Mouse (Mus musculus) kidney, adult 9 months (tissue): ENCODE measurements at regions not wholly inside any gene's neighbourhood (a gene's known extent, or its start where the extent isn't known, plus 50 kb on each side); places are given as distances from the start of the nearest gene placed in this dataset.

Source experiments
- DNase-seq: peaks from one replicate; pipeline ENCODE4 v3.0.0; 2022

DNA sequence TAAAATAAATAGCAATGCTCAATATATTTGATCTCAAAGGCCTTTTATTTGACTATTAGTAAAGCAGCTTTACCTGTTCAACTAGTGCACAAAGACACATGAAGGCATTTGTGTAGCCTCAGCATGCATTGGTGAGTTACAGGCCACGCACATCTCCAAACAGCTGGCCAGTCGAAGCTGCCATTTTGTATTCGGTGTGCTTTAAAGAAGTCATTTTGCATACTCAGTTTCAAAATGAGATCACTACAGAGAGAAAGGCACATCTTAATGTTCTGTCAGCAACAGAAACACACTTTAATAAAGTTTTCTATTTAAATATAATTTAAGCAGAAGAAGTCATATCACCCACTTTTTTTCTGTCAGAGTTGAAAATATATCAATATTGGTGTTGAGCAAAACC lies 90.3 kb upstream of the Pter start:
- DNase-seq: no peak

DNA sequence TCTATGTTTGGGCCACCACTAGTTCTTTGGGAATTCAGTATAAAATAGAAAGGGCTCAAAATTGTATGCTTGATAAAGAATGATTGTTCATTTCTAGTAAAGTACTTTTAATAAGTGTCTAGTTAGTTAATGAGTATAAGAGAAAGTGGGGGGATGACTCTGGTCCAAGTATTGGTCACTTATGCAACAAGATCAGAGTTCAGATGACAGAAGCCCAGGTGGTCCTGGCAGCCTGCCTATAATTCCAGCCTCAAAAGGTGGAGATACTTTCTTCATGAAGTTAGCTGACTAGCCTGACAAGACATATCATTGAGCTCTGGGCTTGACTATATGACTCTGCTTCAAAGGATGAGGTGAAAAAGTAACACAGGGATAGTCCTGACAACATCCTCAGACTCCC lies 57.3 kb upstream of the Pter start:
- DNase-seq: peak; percentile 96

DNA sequence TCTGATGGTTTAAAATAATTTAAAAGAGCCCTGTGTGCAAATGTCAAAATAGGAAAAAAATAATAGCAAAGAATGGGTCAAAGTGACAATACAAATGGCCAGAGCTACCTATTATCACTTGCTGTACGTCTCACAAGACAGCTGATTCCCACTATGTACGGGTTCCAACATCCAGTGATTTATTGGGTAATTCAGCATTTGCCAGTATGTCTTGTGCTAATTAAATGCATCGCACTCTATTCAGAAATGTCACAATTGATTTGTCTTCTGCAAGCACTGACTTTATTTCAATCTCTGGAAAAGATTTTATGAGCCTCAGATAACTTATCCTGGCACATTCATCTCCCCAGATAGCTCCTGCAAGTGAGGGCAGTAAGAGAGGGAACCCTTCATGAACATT lies 55.1 kb upstream of the Pter start:
- DNase-seq: no peak
